Mouse (Mus musculus) intestine, postnatal 0 days (tissue): ENCODE results near the gene Slc22a17. TPM values are rescaled to one million over a fixed set of nuclear protein-coding genes. Genes with fewer than 3 reads are reported as not detected.

ENCODE experiments used
- ATAC-seq: fragments of 200-750 bp; cut with Nextera tagmentation; 2 replicates; pipeline ENCODE4 v1.8.0; 2017; ENCODE audit warnings: mild to moderate bottlenecking, moderate TSS enrichment, moderate library complexity
- H3K27ac ChIP-seq: fragments of 300-500 bp; sonication (generic); 2 replicates; pipeline ENCODE4 v1.5.1; 2014; ENCODE audit warnings: mild to moderate bottlenecking, low read depth, low read length, moderate library complexity
- H3K27me3 ChIP-seq: fragments of 300-500 bp; sonication (generic); replicated peaks from 2 replicates; pipeline ENCODE4 v1.6.1; 2014; ENCODE audit warnings: low read length, mixed read lengths; ENCODE audit not compliant: control insufficient read depth, insufficient read depth
- H3K36me3 ChIP-seq: fragments of 300-500 bp; sonication (generic); 2 replicates; pipeline ENCODE4 v1.6.1; 2014; ENCODE audit warnings: mild to moderate bottlenecking, moderate library complexity; ENCODE audit not compliant: control insufficient read depth, insufficient read depth
- H3K4me1 ChIP-seq: fragments of 300-500 bp; sonication (generic); replicated peaks from 2 replicates; pipeline ENCODE4 v1.6.1; 2014; ENCODE audit warnings: antibody characterized with exemption, low read length, mixed read lengths; ENCODE audit not compliant: control insufficient read depth, insufficient read depth
- H3K4me2 ChIP-seq: fragments of 300-500 bp; sonication (generic); replicated peaks from 2 replicates; pipeline ENCODE4 v1.6.1; 2014; ENCODE audit warnings: low read depth, mild to moderate bottlenecking, moderate library complexity
- H3K4me3 ChIP-seq: fragments of 300-500 bp; sonication (generic); 2 replicates; pipeline ENCODE4 v1.5.1; 2014; ENCODE audit warnings: low read depth, low read length
- H3K9ac ChIP-seq: fragments of 300-500 bp; sonication (generic); 2 replicates; pipeline ENCODE4 v1.6.1; 2014; ENCODE audit warnings: mild to moderate bottlenecking, low read depth, low read length
- H3K9me3 ChIP-seq: fragments of 300-500 bp; sonication (generic); 2 replicates; pipeline ENCODE4 v1.6.1; 2016; ENCODE audit warnings: mixed run types; ENCODE audit not compliant: control insufficient read depth
- CTCF ChIP-seq: sonication (generic); IDR thresholded peaks from 2 replicates; pipeline ENCODE4 v1.5.1; 2016; ENCODE audit warnings: low read depth, mild to moderate bottlenecking, control low read depth, antibody characterized with exemption, moderate library complexity
- WGBS: fragments of 180-500 bp; shearing (Covaris S2); extraction: QIAGEN DNeasy Blood & Tissue Kit; methylation state at CpG from one replicate; pipeline ENCODE4 v1.1.7; 2014; 5-methylcytosine and 5-hydroxymethylcytosine counted together
- microRNA counts: library from miRNA; unstranded; fragments of <30 nt; microRNA quantifications from one replicate; lab custom pipeline; 2016
- microRNA-seq: library from miRNA; unstranded; fragments of <30 nt; microRNA quantifications from one replicate; pipeline ENCODE4, GENCODE M21; 2016
- polyA plus RNA-seq: library from polyadenylated mRNA; unstranded; fragments of >200 nt; fragmentation: Nextera tagmentation; extraction: Ambion mirVana; gene quantifications from 2 replicates; pipeline ENCODE4 v1.2.1, GENCODE M21; 2015

Slc22a17 gene
- polyA plus RNA-seq, 1 experiment from 2014 or later, result 12.5 TPM

DNA sequence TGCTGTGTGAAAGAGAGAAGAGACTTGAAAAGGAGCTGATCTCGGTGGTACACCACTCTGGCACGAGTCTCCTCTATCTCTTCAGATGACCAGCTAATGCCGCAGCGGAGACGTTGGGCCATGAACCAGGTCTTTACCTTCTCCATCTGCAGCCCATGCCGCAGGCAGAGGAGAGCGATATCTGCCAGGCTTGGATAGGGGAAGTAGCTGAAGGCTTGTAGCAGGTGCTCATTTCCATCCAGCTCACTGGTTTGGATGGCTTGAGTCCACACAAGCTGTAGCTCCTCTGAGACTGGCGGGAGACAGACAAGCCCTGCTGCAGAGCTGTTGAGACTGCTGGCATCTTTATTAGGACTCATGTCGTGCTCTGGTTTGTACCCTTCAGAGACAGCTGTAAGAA lies 55.0 kb downstream of the Slc22a17 start:
- H3K4me3 ChIP-seq, result no peak overlapping the region
- no peak for ATAC-seq
- no peak overlapping the region for H3K27ac ChIP-seq
- H3K4me2 ChIP-seq, result no peak overlapping the region
- H3K9ac ChIP-seq, result no peak overlapping the region
- H3K9me3 ChIP-seq, result no peaks in the 10 kb centered on the region
- no peaks in the 10 kb centered on the region for H3K4me1 ChIP-seq
- H3K36me3 ChIP-seq, result peaks cover 17% of the 10 kb centered on the region
- TF ChIP-seq CTCF, result no peak
- no peaks in the 10 kb centered on the region for H3K27me3 ChIP-seq
- 91% methylated on average over 9 of the region's 9 CpGs for WGBS

DNA sequence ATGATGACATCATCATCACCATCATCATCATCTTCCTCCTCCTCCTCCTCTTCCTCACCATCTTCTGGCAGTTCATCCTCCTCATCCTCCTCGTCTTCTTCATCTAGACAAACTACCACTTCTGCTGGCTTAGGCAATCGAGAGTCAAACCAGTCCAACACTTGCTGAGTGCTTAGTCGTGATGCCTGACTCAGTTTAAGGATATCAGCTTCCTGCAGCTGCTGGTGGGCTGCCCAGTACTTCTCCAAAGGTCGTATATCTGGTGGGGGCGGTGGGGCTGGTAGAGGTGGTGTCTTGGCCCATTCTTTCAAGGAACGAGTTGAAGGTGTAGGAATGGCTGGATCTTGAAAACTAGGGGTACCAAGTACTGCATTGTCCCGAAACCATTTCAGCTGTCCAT lies 56.2 kb downstream of the Slc22a17 start:
- ATAC-seq, result no peak
- Histone ChIP-seq H3K9me3 (no peaks in the 10 kb centered on the region), H3K4me3 (no peak overlapping the region), H3K4me2 (no peak overlapping the region), H3K36me3 (peaks cover 17% of the 10 kb centered on the region), H3K27ac (no peak overlapping the region), H3K9ac (no peak overlapping the region), H3K4me1 (no peaks in the 10 kb centered on the region), H3K27me3 (no peaks in the 10 kb centered on the region)
- TF ChIP-seq CTCF, result no peak
- WGBS, result 88% methylated on average over 7 of the region's 7 CpGs

MicroRNAs encoded within 50 kb of the gene (microRNA counts, 519-probe panel; counts per million panel counts)
- not detected for microRNA mmu-miR-208a (lab: Ali Mortazavi, UCI)

Small RNA genes within 50 kb of the gene (microRNA-seq; reads per million reads assigned to microRNA genes)
- not detected for gene Mir208a

Other genes starting within 250 kb of the Slc22a17 start
- 75.5 and 76.8 TPM in 2 replicates for gene 1700123O20Rik, start 226.9 kb downstream of the Slc22a17 start, polyA plus RNA-seq
- 49.9 and 57.4 TPM in 2 replicates for gene Acin1, start 226.2 kb downstream of the Slc22a17 start, polyA plus RNA-seq
- gene Gm29776, start 214.3 kb downstream of the Slc22a17 start, polyA plus RNA-seq, result 0.09 TPM in 1 of 2 replicates, not detected in the other
- gene Cebpe, start 201.0 kb downstream of the Slc22a17 start, polyA plus RNA-seq, result not detected in 2 replicates
- gene Slc7a8, start 131.2 kb downstream of the Slc22a17 start, polyA plus RNA-seq, result 34.2 and 36.9 TPM in 2 replicates
- not detected in 2 replicates for gene Rnf212b, start 99.0 kb downstream of the Slc22a17 start, polyA plus RNA-seq
- gene Homez, start 42.2 kb downstream of the Slc22a17 start, polyA plus RNA-seq, result 6.0 and 7.3 TPM in 2 replicates
- gene Ppp1r3e, start 35.6 kb downstream of the Slc22a17 start, polyA plus RNA-seq, result 3.8 and 4.1 TPM in 2 replicates
- gene Bcl2l2, start 29.8 kb downstream of the Slc22a17 start, polyA plus RNA-seq, result 8.0 and 9.3 TPM in 2 replicates
- 1.8 and 1.9 TPM in 2 replicates for gene Gm20521, start 29.7 kb downstream of the Slc22a17 start, polyA plus RNA-seq
- gene Pabpn1, start 20.6 kb downstream of the Slc22a17 start, polyA plus RNA-seq, result 60.9 and 64.1 TPM in 2 replicates
- gene Efs, start 13.0 kb upstream of the Slc22a17 start, polyA plus RNA-seq, result 6.5 and 7.1 TPM in 2 replicates
- gene Il25, start 19.6 kb upstream of the Slc22a17 start, polyA plus RNA-seq, result not detected in 2 replicates
- gene Cmtm5, start 23.1 kb upstream of the Slc22a17 start, polyA plus RNA-seq, result 1.1 and 2.1 TPM in 2 replicates
- gene Myh6, start 53.8 kb upstream of the Slc22a17 start, polyA plus RNA-seq, result 0.53 TPM in 1 of 2 replicates, not detected in the other
- not detected in 2 replicates for gene Gm17428, start 63.8 kb upstream of the Slc22a17 start, polyA plus RNA-seq
- gene Myh7, start 81.5 kb upstream of the Slc22a17 start, polyA plus RNA-seq, result 3.9 and 5.6 TPM in 2 replicates
- 69.4 and 77.9 TPM in 2 replicates for gene Ngdn, start 102.3 kb upstream of the Slc22a17 start, polyA plus RNA-seq
- gene Zfhx2, start 179.2 kb upstream of the Slc22a17 start, polyA plus RNA-seq, result 0.87 and 1.1 TPM in 2 replicates
- gene Thtpa, start 181.7 kb upstream of the Slc22a17 start, polyA plus RNA-seq, result 7.5 and 8.8 TPM in 2 replicates
- gene Ap1g2, start 193.5 kb upstream of the Slc22a17 start, polyA plus RNA-seq, result 75.3 and 81.5 TPM in 2 replicates
- gene Jph4, start 203.8 kb upstream of the Slc22a17 start, polyA plus RNA-seq, result 0.90 and 0.93 TPM in 2 replicates